Mouse (Mus musculus) heart, adult 2 months (tissue): Measurements from ENCODE around the gene Ccdc12. TPM values are rescaled to one million over a fixed set of nuclear protein-coding genes. Genes with fewer than 3 reads are reported as not detected.

Source experiments
- DNase-seq, 2 experiments: peaks; one replicate each; pipeline ENCODE4 v3.0.0; 2021
- H3K27ac ChIP-seq: fragments of 200-600 bp; 2 replicates; pipeline ENCODE4 v1.8.1; 2022
- H3K27me3 ChIP-seq: fragments of 200-500 bp; 2 replicates; pipeline ENCODE4 v1.6.1; 2012; ENCODE audit warnings: mild to moderate bottlenecking, low read length, inconsistent platforms, mixed read lengths; ENCODE audit not compliant: control insufficient read depth, insufficient read depth
- H3K36me3 ChIP-seq: fragments of 200-500 bp; 2 replicates; pipeline ENCODE4 v1.6.1; 2012; ENCODE audit warnings: low read length, inconsistent platforms; ENCODE audit not compliant: control insufficient read depth, insufficient read depth
- H3K4me1 ChIP-seq: fragments of 200-500 bp; 2 replicates; pipeline ENCODE4 v1.6.1; 2011; ENCODE audit warnings: low read length; ENCODE audit not compliant: control insufficient read depth, insufficient read depth
- H3K4me3 ChIP-seq: fragments of 200-600 bp; 2 replicates; pipeline ENCODE4 v1.8.1; 2022
- H3K79me2 ChIP-seq: fragments of 200-500 bp; replicated peaks from 2 replicates; pipeline ENCODE4 v1.6.1; 2012; ENCODE audit warnings: mild to moderate bottlenecking, inconsistent platforms, low read length, moderate library complexity, mixed read lengths; ENCODE audit not compliant: control insufficient read depth, insufficient read depth
- H3K9ac ChIP-seq: fragments of 200-500 bp; 2 replicates; pipeline ENCODE4 v1.6.1; 2012; ENCODE audit warnings: low read depth, mild to moderate bottlenecking, control low read depth, inconsistent platforms, low read length, mixed read lengths
- CTCF ChIP-seq: fragments of 200-600 bp; IDR thresholded peaks from 2 replicates; pipeline ENCODE4 v1.8.1; 2022; ENCODE audit warnings: antibody characterized with exemption, mild to moderate bottlenecking, moderate library complexity
- EP300 ChIP-seq: fragments of 200-500 bp; IDR thresholded peaks from 2 replicates; pipeline ENCODE4 v1.6.1; 2011; ENCODE audit warnings: low read depth, low read length, control low read depth; ENCODE audit not compliant: insufficient read depth
- POLR2A ChIP-seq: fragments of 200-500 bp; IDR thresholded peaks from 2 replicates; pipeline ENCODE4 v1.6.1; 2011; ENCODE audit warnings: mild to moderate bottlenecking, low read depth, low read length, control low read depth; ENCODE audit not compliant: insufficient read depth
- WGBS: fragments of 180-500 bp; shearing (Covaris S2); methylation state at CpG from one replicate; pipeline ENCODE4 v1.1.7; 2018; 5-methylcytosine and 5-hydroxymethylcytosine counted together
- intact Hi-C: fragments of 180-260 bp; cut with DNase I; formaldehyde crosslinking; loops from one replicate; pipeline ENCODE4 v1.15.1; 2025
- polyA plus RNA-seq: library from polyadenylated mRNA; depleted of rRNA; stranded (reverse); fragments of >200 nt; gene quantifications from 2 replicates; pipeline ENCODE4 v1.2.3, GENCODE M21; 2012
- total RNA-seq, 2 experiments: library from RNA; stranded (reverse); gene quantifications; 2 replicates each; pipeline ENCODE4 v1.2.3; 2021

Ccdc12 gene
- total and polyA plus RNA-seq, 3 experiments = 54.1 to 94.8 (median 66.1) TPM

DNA sequence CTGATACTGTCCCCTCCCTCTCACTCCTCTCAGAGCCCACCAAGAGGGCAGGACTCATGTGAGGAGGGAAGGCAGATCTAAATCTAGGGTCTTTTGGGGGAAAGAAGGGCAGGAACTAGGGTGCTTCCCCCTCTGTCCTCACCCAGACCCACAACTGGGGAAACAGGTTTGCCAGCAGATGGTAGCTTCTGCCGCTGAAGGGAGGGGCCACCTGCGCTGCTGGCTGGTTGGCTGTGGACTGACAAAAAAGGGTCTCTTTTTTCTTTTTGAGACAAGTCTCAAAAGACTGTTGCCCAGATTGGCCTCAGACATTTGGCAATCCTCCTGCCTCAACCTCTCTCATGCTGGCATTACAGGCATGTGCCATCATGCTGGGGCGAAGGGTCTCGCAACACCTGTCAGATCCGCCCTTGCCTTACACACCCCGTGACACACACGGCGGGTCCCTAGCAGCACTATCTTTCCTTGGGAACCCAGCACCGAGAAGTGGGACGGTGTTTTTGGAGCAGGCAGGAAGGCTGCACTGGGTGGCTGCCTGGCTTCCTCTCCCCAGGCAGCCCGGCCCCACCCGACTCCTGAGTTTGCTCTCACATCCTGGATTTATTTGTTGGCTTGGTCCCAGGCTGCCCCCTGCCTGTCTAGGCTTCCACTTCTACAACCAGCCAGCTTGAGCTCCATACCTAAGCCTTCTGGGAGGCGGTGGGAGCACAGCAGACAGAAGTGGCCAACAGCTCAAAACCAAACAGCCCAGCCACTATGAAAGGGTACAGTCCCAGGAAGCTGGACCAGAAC is 4.2 kb upstream of the Ccdc12 start:
- 24% methylated on average over 13 of the region's 13 CpGs for WGBS
- peak; percentile 66 to 73 for DNase-seq

DNA sequence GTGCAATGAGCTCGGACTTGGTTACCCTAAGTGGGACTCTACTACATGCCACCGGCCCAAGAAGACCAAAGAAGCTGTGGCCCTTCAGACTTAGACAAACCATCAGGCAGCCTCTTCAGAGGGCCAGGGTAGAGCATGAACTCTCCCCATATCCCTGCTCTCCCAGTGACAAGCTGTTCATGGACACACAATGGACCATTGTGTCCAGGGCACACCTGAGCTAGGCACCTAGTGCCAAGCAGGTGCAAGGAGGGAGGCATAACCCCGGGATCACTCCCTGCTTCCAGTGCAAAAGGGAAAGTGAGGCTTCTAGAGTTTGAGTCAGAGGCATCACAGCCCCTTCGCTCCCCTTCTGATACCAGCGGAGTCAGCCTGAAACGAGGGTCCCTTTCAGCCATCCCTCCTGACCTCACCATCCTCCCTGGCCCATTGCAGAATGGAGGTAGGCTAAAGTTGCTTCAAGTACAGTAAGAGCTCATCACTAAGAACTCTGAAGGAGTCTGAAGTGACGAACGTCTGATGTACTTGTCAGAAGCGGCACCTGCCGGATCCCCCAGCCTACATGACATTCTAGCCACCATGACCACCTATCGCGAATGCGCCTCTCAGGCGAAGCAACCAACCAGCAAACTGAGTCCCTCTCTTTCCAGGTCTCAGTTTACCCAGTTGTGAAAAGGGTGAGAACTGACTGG is 3.2 kb upstream of the Ccdc12 start:
- DNase-seq = peak in 1 of 2 experiments; percentile 48
- Histone ChIP-seq H3K9ac (peak overlapping the region; percentile 73), H3K4me1 (peaks cover 10% of the 10 kb centered on the region), H3K79me2 (no peaks in the 10 kb centered on the region; the same call in 1 of the 2 replicates), H3K27me3 (no peaks in the 10 kb centered on the region), H3K4me3 (peak overlapping the region; percentile 75), H3K36me3 (no peaks in the 10 kb centered on the region), H3K27ac (peak overlapping the region; percentile 86)
- intact Hi-C loops = loop anchor here (1.0 to 2.0 kb wide), 2 partner anchors 18 to 56 kb away; no protein-coding TSS in a partner anchor
- 25% methylated on average over 14 of the region's 14 CpGs for WGBS
- TF ChIP-seq EP300 = no peak
- TF ChIP-seq CTCF = no peak

More for the DNA sequence above, 4.2 kb upstream of the Ccdc12 start:
- Histone ChIP-seq H3K36me3 (no peaks in the 10 kb centered on the region), H3K27ac (peak overlapping the region; percentile 86), H3K4me3 (peak overlapping the region; percentile 75), H3K9ac (peak overlapping the region; percentile 70), H3K27me3 (no peaks in the 10 kb centered on the region), H3K4me1 (peaks cover 7% of the 10 kb centered on the region), H3K79me2 (no peaks in the 10 kb centered on the region; the same call in 1 of the 2 replicates)
- intact Hi-C loops = loop anchor here (1.0 to 2.0 kb wide), 2 partner anchors 17 to 57 kb away; no protein-coding TSS in a partner anchor
- peak; percentile 57 for TF ChIP-seq CTCF
- 0 out of 2 replicates have a peak, but pooled peaks have one; percentile 33 for TF ChIP-seq EP300
- TF ChIP-seq POLR2A = peak; percentile 49; the same call in 1 of the 2 replicates

DNA sequence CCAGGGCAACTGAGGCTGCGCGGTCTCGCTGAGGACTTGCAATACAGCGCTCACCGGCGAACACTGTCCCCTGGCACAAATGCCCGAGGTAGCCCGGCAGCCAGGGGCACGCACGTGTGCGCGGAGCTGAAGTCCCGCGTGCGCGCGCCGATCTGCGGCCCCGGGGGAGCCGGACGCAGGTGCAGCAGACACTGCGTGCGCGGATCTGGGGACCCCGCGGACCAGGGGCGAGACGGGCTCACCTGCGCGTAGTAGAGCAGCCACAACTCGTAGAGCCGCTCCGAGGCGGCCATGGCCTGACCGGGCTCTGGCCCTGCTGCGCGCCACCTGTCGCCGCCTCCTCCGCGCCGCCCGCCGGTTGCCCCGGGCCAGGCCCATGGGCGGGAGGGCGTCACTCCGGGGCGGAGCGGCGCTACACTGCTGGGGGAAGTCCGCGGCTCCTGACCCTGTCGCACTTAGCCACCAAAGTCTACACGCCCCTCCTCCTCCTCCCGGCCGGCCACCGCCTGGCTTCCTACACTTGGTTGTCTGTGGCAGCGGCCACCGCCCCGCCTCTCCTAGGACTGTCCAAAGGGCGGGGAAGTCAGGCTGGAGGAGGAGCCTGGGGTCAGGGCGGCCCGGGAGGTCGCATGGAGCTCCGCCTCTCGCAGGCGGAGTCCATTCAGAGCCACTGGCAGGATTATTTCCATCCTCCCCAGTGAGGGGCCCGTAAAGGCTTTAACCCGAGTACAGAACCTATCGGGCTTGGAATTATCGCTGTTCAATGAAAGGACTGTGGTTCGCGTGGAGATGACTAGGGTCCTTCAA is 2.4 kb upstream of the Ccdc12 start, which contains the start of gene Nbeal2:
Nbeal2 (minus strand) TSS at position 507 of the 807 bp plus-strand sequence.
- Histone ChIP-seq H3K4me1 (peaks cover 10% of the 10 kb centered on the region), H3K36me3 (no peaks in the 10 kb centered on the region), H3K79me2 (peaks cover under 1% of the 10 kb centered on the region; the same call in 1 of the 2 replicates), H3K27me3 (no peaks in the 10 kb centered on the region), H3K27ac (peak within 1 kb of the TSS; percentile 86), H3K4me3 (peak within 1 kb of the TSS; percentile 75), H3K9ac (peak within 1 kb of the TSS; percentile 73)
- intact Hi-C loops = loop anchor here (2.0 kb wide), 1 partner anchor 19 kb away; no protein-coding TSS in a partner anchor
- TF ChIP-seq POLR2A (peak; percentile 64), CTCF (peak; percentile 38; the same call in 1 of the 2 replicates), EP300 (0 out of 2 replicates have a peak, but pooled peaks have one; percentile 10)
- WGBS = under 1% methylated on average over 75 of the region's 75 CpGs
- DNase-seq = peak; percentile 95 to 98

DNA sequence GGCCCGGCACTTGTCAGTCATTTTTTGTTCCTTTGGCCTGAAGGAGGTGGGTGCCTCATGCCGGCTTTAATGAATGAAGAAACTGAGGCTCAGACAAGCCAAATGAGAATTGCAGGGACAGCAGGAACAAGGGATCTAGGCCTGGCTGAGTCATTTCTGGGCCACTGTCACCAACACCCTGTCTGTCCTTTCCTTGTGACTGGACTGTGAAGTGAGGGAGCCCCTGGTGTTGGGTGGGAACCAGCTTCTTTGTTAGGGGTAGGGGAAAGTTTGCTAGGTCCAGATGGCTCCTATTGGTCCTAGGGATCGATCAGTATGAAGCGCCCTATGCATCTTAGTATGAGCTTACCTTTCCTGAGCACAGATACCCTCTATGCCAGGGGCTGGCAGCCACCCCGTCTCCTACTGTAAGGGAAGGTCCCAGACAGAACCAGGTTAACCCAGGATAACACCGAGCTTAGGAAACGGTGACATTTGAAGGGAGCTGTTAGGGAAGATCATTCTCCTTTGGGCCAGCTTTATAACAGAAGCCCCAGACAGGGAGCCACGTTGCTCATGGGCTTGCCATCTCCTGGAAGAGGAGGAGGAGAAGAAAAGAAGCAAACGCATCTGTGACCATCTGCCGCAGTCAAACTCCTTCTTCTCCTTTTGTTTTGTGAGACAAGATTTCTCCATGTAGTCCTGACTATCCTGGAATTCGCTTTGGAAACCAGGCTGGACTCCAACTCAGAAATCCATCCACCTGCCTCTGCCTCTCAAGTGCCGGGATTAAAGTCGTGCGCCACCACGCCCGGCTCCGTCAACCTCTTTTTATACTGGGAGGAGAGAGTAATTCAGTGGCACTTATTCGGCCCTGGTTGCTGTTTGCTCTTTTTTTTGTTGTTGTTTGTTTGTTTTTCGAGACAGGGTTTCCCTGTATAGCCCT is 1.3 kb upstream of the Ccdc12 start:
- H3K27ac ChIP-seq = no peak overlapping the region
- DNase-seq = no peak
- 86% methylated on average over 19 of the region's 19 CpGs for WGBS
- H3K4me3 ChIP-seq = no peak overlapping the region
- TF ChIP-seq CTCF = no peak
- no peak for TF ChIP-seq POLR2A
- TF ChIP-seq EP300 = no peak
- intact Hi-C loops = no loop called here
- H3K79me2 ChIP-seq = 0 out of 2 replicates have a peak, but pooled peaks cover 2% of the 10 kb centered on the region
- H3K4me1 ChIP-seq = peaks cover 10% of the 10 kb centered on the region
- H3K9ac ChIP-seq = no peak overlapping the region
- H3K36me3 ChIP-seq = no peaks in the 10 kb centered on the region
- no peaks in the 10 kb centered on the region for H3K27me3 ChIP-seq

DNA sequence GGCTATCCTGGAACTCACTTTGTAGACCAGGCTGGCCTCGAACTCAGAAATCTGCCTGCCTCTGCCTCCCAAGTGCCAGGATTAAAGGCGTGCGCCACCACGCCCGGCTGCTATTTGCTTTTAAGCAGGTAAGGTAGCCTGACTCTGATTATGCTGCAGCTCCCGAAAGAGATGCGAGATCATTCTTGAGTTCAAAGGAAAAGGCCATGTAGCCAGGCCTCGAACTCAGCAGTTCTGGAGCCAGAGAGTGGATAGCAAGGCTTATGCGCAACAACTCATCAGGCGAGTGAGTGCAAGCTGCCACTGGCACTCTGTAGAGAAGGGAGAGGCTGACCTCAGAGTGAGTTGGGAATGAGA is 674 bp upstream of the Ccdc12 start:
- Histone ChIP-seq H3K9ac (no peak overlapping the region), H3K27ac (peak overlapping the region; percentile 98), H3K27me3 (no peaks in the 10 kb centered on the region), H3K79me2 (0 out of 2 replicates have a peak, but pooled peaks cover 2% of the 10 kb centered on the region), H3K36me3 (no peaks in the 10 kb centered on the region), H3K4me3 (peak overlapping the region; percentile 78; the same call in 1 of the 2 replicates), H3K4me1 (peaks cover 10% of the 10 kb centered on the region)
- 85% methylated on average over 10 of the region's 10 CpGs for WGBS
- intact Hi-C loops = loop anchor here (2.0 kb wide), 1 partner anchor 17 kb away; no protein-coding TSS in a partner anchor
- TF ChIP-seq CTCF (no peak), EP300 (no peak)
- no peak for DNase-seq
